Mouse (Mus musculus): ENCODE measurements around the gene Hells.

Gene Hells

GRCm38 (mm10) chr19:38930788-38931565, at the start of gene Hells:
Gene Hells (plus strand): TSS chr19:38930915.
- peak; percentile 93 for DNase-seq (ENCODE audit: low read depth)

- no peak for DNase-seq (ENCODE audit: low read depth)
These were observed 29.3 kb upstream of the Hells start for GRCm38 (mm10) chr19:38901146-38902135.

GRCm38 (mm10) chr19:38902501-38902900, 28.2 kb upstream of the Hells start:
- DNase-seq (ENCODE audit: low read depth) = no peak

GRCm38 (mm10) chr19:38913786-38914185, 16.9 kb upstream of the Hells start:
- DNase-seq (ENCODE audit: low read depth) = no peak

GRCm38 (mm10) chr19:38914926-38915325, 15.8 kb upstream of the Hells start:
- DNase-seq (ENCODE audit: low read depth) = no peak

GRCm38 (mm10) chr19:38915677-38916076, 15.0 kb upstream of the Hells start:
- peak; percentile 49 for DNase-seq (ENCODE audit: low read depth)

- DNase-seq (ENCODE audit: low read depth) = no peak
These were observed 2.1 kb upstream of the Hells start for GRCm38 (mm10) chr19:38928481-38929158.

- no peak for DNase-seq (ENCODE audit: low read depth)
These were observed 1.1 kb upstream of the Hells start for GRCm38 (mm10) chr19:38929471-38930251.

GRCm38 (mm10) chr19:38930252-38930787, 395 bp upstream of the Hells start:
- DNase-seq (ENCODE audit: low read depth) = no peak

GRCm38 (mm10) chr19:38931566-38931890, 813 bp downstream of the Hells start:
- no peak for DNase-seq (ENCODE audit: low read depth)

GRCm38 (mm10) chr19:38944590-38945307, 14.0 kb downstream of the Hells start:
- peak; percentile 39 for DNase-seq (ENCODE audit: low read depth)

- no peak for DNase-seq (ENCODE audit: low read depth)
These were observed 40.0 kb downstream of the Hells start for GRCm38 (mm10) chr19:38970741-38971140.

GRCm38 (mm10) chr19:38972581-38972980, 41.9 kb downstream of the Hells start:
- DNase-seq (ENCODE audit: low read depth) = no peak

- DNase-seq (ENCODE audit: low read depth) = no peak
These were observed 43.0 kb downstream of the Hells start for GRCm38 (mm10) chr19:38973666-38974065.

- no peak for DNase-seq (ENCODE audit: low read depth)
These were observed 45.6 kb downstream of the Hells start for GRCm38 (mm10) chr19:38976269-38976668.

- DNase-seq (ENCODE audit: low read depth) = peak; percentile 73
These were observed 51.3 kb downstream of the Hells start for GRCm38 (mm10) chr19:38981966-38982365.

GRCm38 (mm10) chr19:38998248-38998647, 67.5 kb downstream of the Hells start:
- no peak for DNase-seq (ENCODE audit: low read depth)

GRCm38 (mm10) chr19:38998676-38999075, 68.0 kb downstream of the Hells start:
- no peak for DNase-seq (ENCODE audit: low read depth)

- DNase-seq (ENCODE audit: low read depth) = no peak
These were observed 74.4 kb downstream of the Hells start for GRCm38 (mm10) chr19:39005132-39005531.

- DNase-seq (ENCODE audit: low read depth) = no peak
These were observed 76.0 kb downstream of the Hells start, which contains the start of gene Cyp2c55 for GRCm38 (mm10) chr19:39006715-39007114. Gene Cyp2c55 (plus strand): TSS chr19:39007019.
